Mouse (Mus musculus): Measurements from ENCODE around the gene Psmb7. TPM values are rescaled to one million over a fixed set of nuclear protein-coding genes. Genes with fewer than 3 reads are reported as not detected.

The Psmb7 gene
- polyA plus RNA-seq, 1 experiment: 82.9 TPM

GRCm38 (mm10) chr2:38652098-38652497 lies 8.2 kb upstream of the Psmb7 start:
- TF ChIP-seq POLR2A (IDR thresholded peaks at IDR 0.05; ENCODE audit: borderline replicate concordance, control insufficient read depth, low read depth, low read length): no peak
- no peak for TF ChIP-seq CTCF (IDR thresholded peaks at IDR 0.05; ENCODE audit: control insufficient read depth, insufficient read depth, low read length)
- no peak overlapping the region for H3K4me3 ChIP-seq (replicated peaks; ENCODE audit: control insufficient read depth, low read depth, low read length)
- no peaks in the 10 kb centered on the region for H3K4me1 ChIP-seq (ENCODE audit: control insufficient read depth, insufficient read depth, low read length)
- 70% methylated on average over 7 of the region's 7 CpGs for WGBS
- H3K27ac ChIP-seq (ENCODE audit: control insufficient read depth, insufficient read depth, low read depth, low read length, poor library complexity): no peak overlapping the region

- WGBS: 65% methylated on average over 1 of the region's 1 CpGs
- Histone ChIP-seq H3K4me3 (replicated peaks; ENCODE audit: control insufficient read depth, low read depth, low read length) (no peak overlapping the region), H3K27ac (ENCODE audit: control insufficient read depth, insufficient read depth, low read depth, low read length, poor library complexity) (no peak overlapping the region), H3K4me1 (ENCODE audit: control insufficient read depth, insufficient read depth, low read length) (no peaks in the 10 kb centered on the region)
- TF ChIP-seq POLR2A (IDR thresholded peaks at IDR 0.05; ENCODE audit: borderline replicate concordance, control insufficient read depth, low read depth, low read length) (no peak), CTCF (IDR thresholded peaks at IDR 0.05; ENCODE audit: control insufficient read depth, insufficient read depth, low read length) (no peak)
Measured at GRCm38 (mm10) chr2:38650340-38650739, 6.5 kb upstream of the Psmb7 start.

- Histone ChIP-seq H3K27ac (ENCODE audit: control insufficient read depth, insufficient read depth, low read depth, low read length, poor library complexity) (no peak overlapping the region), H3K4me1 (ENCODE audit: control insufficient read depth, insufficient read depth, low read length) (no peaks in the 10 kb centered on the region; the same call in 1 of the 2 replicates), H3K4me3 (replicated peaks; ENCODE audit: control insufficient read depth, low read depth, low read length) (no peak overlapping the region)
- TF ChIP-seq POLR2A (IDR thresholded peaks at IDR 0.05; ENCODE audit: borderline replicate concordance, control insufficient read depth, low read depth, low read length) (no peak), CTCF (IDR thresholded peaks at IDR 0.05; ENCODE audit: control insufficient read depth, insufficient read depth, low read length) (no peak)
- 86% methylated on average over 7 of the region's 7 CpGs for WGBS
Measured at GRCm38 (mm10) chr2:38647661-38648060, 3.8 kb upstream of the Psmb7 start.

GRCm38 (mm10) chr2:38647201-38647606 lies 3.3 kb upstream of the Psmb7 start:
- 76% methylated on average over 8 of the region's 8 CpGs for WGBS
- Histone ChIP-seq H3K4me1 (ENCODE audit: control insufficient read depth, insufficient read depth, low read length) (no peaks in the 10 kb centered on the region; the same call in 1 of the 2 replicates), H3K27ac (ENCODE audit: control insufficient read depth, insufficient read depth, low read depth, low read length, poor library complexity) (no peak overlapping the region), H3K4me3 (replicated peaks; ENCODE audit: control insufficient read depth, low read depth, low read length) (no peak overlapping the region)
- TF ChIP-seq CTCF (IDR thresholded peaks at IDR 0.05; ENCODE audit: control insufficient read depth, insufficient read depth, low read length) (no peak), POLR2A (IDR thresholded peaks at IDR 0.05; ENCODE audit: borderline replicate concordance, control insufficient read depth, low read depth, low read length) (no peak)

- H3K4me1 ChIP-seq (ENCODE audit: control insufficient read depth, insufficient read depth, low read length): no peaks in the 10 kb centered on the region; the same call in 1 of the 2 replicates
- WGBS: 2% methylated on average over 3 of the region's 3 CpGs
- H3K4me3 ChIP-seq (replicated peaks; ENCODE audit: control insufficient read depth, low read depth, low read length): no peak overlapping the region
- H3K27ac ChIP-seq (ENCODE audit: control insufficient read depth, insufficient read depth, low read depth, low read length, poor library complexity): no peak overlapping the region
- TF ChIP-seq POLR2A (IDR thresholded peaks at IDR 0.05; ENCODE audit: borderline replicate concordance, control insufficient read depth, low read depth, low read length): no peak
- TF ChIP-seq CTCF (IDR thresholded peaks at IDR 0.05; ENCODE audit: control insufficient read depth, insufficient read depth, low read length): peak; percentile 50; the same call in 1 of the 2 replicates
Measured at GRCm38 (mm10) chr2:38645936-38646335, 2.0 kb upstream of the Psmb7 start.

GRCm38 (mm10) chr2:38641761-38642160 lies 2.1 kb downstream of the Psmb7 start:
- TF ChIP-seq CTCF (IDR thresholded peaks at IDR 0.05; ENCODE audit: control insufficient read depth, insufficient read depth, low read length) (no peak), POLR2A (IDR thresholded peaks at IDR 0.05; ENCODE audit: borderline replicate concordance, control insufficient read depth, low read depth, low read length) (no peak)
- Histone ChIP-seq H3K4me1 (ENCODE audit: control insufficient read depth, insufficient read depth, low read length) (no peaks in the 10 kb centered on the region; the same call in 1 of the 2 replicates), H3K4me3 (replicated peaks; ENCODE audit: control insufficient read depth, low read depth, low read length) (no peak overlapping the region), H3K27ac (ENCODE audit: control insufficient read depth, insufficient read depth, low read depth, low read length, poor library complexity) (no peak overlapping the region)
- WGBS: 89% methylated on average over 1 of the region's 1 CpGs

GRCm38 (mm10) chr2:38637716-38638267 lies 6.1 kb downstream of the Psmb7 start:
- no peak overlapping the region for H3K4me3 ChIP-seq (replicated peaks; ENCODE audit: control insufficient read depth, low read depth, low read length)
- H3K27ac ChIP-seq (ENCODE audit: control insufficient read depth, insufficient read depth, low read depth, low read length, poor library complexity): no peak overlapping the region
- no peak for TF ChIP-seq CTCF (IDR thresholded peaks at IDR 0.05; ENCODE audit: control insufficient read depth, insufficient read depth, low read length)
- TF ChIP-seq POLR2A (IDR thresholded peaks at IDR 0.05; ENCODE audit: borderline replicate concordance, control insufficient read depth, low read depth, low read length): no peak
- no peaks in the 10 kb centered on the region for H3K4me1 ChIP-seq (ENCODE audit: control insufficient read depth, insufficient read depth, low read length)
- 78% methylated on average over 4 of the region's 4 CpGs for WGBS

- Histone ChIP-seq H3K27ac (ENCODE audit: control insufficient read depth, insufficient read depth, low read depth, low read length, poor library complexity) (no peak overlapping the region), H3K4me1 (ENCODE audit: control insufficient read depth, insufficient read depth, low read length) (no peaks in the 10 kb centered on the region), H3K4me3 (replicated peaks; ENCODE audit: control insufficient read depth, low read depth, low read length) (no peak overlapping the region)
- WGBS: 65% methylated on average over 2 of the region's 2 CpGs
- no peak for TF ChIP-seq CTCF (IDR thresholded peaks at IDR 0.05; ENCODE audit: control insufficient read depth, insufficient read depth, low read length)
- no peak for TF ChIP-seq POLR2A (IDR thresholded peaks at IDR 0.05; ENCODE audit: borderline replicate concordance, control insufficient read depth, low read depth, low read length)
Measured at GRCm38 (mm10) chr2:38630574-38630973, 13.3 kb downstream of the Psmb7 start.

GRCm38 (mm10) chr2:38629451-38629850 lies 14.4 kb downstream of the Psmb7 start:
- no peak for TF ChIP-seq POLR2A (IDR thresholded peaks at IDR 0.05; ENCODE audit: borderline replicate concordance, control insufficient read depth, low read depth, low read length)
- TF ChIP-seq CTCF (IDR thresholded peaks at IDR 0.05; ENCODE audit: control insufficient read depth, insufficient read depth, low read length): no peak
- Histone ChIP-seq H3K4me1 (ENCODE audit: control insufficient read depth, insufficient read depth, low read length) (no peaks in the 10 kb centered on the region), H3K27ac (ENCODE audit: control insufficient read depth, insufficient read depth, low read depth, low read length, poor library complexity) (no peak overlapping the region), H3K4me3 (replicated peaks; ENCODE audit: control insufficient read depth, low read depth, low read length) (no peak overlapping the region)
- WGBS: 91% methylated on average over 3 of the region's 3 CpGs
